ENCODE assay signal across 16 mouse cellular contexts in genomic region chr12:71572833-71573446, GRCm38 (mm10).
DNase-seq lines count a peak whose midpoint lies in the region; ATAC-seq lines count a peak whose summit lies in the region.
"Had no signal": no experiment of that assay in that cellular context is flagged by ENCODE, and none has a peak within 500 bp of the region (broad histone marks: within the 10 kb centered on the region; RNA-seq: fewer than 3 reads in every experiment).

No protein-coding gene starts in this region.

- DNase-seq in hindbrain, embryonic 14.5 days (ENCODE audit: low spot score), result no peak
- no peak for DNase-seq in lung, postnatal 4 days
- no peak for DNase-seq in layer of hippocampus, adult 18-20 months (ENCODE audit: low spot score in 2 of 2)
- DNase-seq: B cell, adult 2 months; cerebellum, postnatal 36 days; kidney, postnatal 10 days; layer of hippocampus, adult 9-11 months; lung, adult 2 months; thymus, adult 2 months had no signal

- no peak for ATAC-seq in heart, embryonic 11.5 days (replicated peaks; ENCODE audit: insufficient number of reproducible peaks, low FRiP score, low TSS enrichment)
- ATAC-seq in heart, embryonic 12.5 days (ENCODE audit: insufficient number of reproducible peaks, low FRiP score), result no peak
- ATAC-seq in forebrain, embryonic 12.5 days (ENCODE audit: low FRiP score), result no peak
- ATAC-seq in hindbrain, embryonic 14.5 days (ENCODE audit: low FRiP score), result peak; percentile 32; the same call in 1 of the 2 replicates
- peak; percentile 38; the same call in 1 of the 2 replicates for ATAC-seq in midbrain, embryonic 16.5 days
- ATAC-seq in intestine, embryonic 15.5 days, result no peak
- ATAC-seq: intestine, postnatal 0 days had no signal

- 46% methylated on average over 14 of the region's 14 CpGs for WGBS in heart, embryonic 11.5 days (ENCODE audit: insufficient replicate concordance)
- WGBS in heart, embryonic 12.5 days, result 47% methylated on average over 14 of the region's 14 CpGs
- 24% methylated on average over 14 of the region's 14 CpGs for WGBS in forebrain, embryonic 12.5 days
- 26% methylated on average over 14 of the region's 14 CpGs for WGBS in hindbrain, embryonic 14.5 days
- WGBS in midbrain, embryonic 16.5 days, result 19% methylated on average over 14 of the region's 14 CpGs
- WGBS in intestine, embryonic 15.5 days, result 67% methylated on average over 14 of the region's 14 CpGs

- no peaks in the 10 kb centered on the region for H3K36me3 ChIP-seq in heart, embryonic 11.5 days (ENCODE audit: control insufficient read depth, insufficient read depth, low read length)
- no peaks in the 10 kb centered on the region for H3K36me3 ChIP-seq in heart, embryonic 12.5 days
- no peaks in the 10 kb centered on the region for H3K36me3 ChIP-seq in forebrain, embryonic 12.5 days (replicated peaks)
- no peaks in the 10 kb centered on the region for H3K36me3 ChIP-seq in hindbrain, embryonic 14.5 days (replicated peaks; ENCODE audit: control insufficient read depth, insufficient read depth)
- no peaks in the 10 kb centered on the region for H3K36me3 ChIP-seq in midbrain, embryonic 16.5 days (ENCODE audit: control insufficient read depth, insufficient read depth, low read length)
- no peaks in the 10 kb centered on the region for H3K36me3 ChIP-seq in intestine, embryonic 15.5 days
- H3K36me3 ChIP-seq: limb, embryonic 15.5 days had no signal

- peak overlapping the region; percentile 10; the same call in 1 of the 2 replicates for H3K4me2 ChIP-seq in heart, embryonic 11.5 days
- H3K4me2 ChIP-seq in heart, embryonic 12.5 days, result no peak overlapping the region
- H3K4me2 ChIP-seq in forebrain, embryonic 12.5 days, result no peak overlapping the region
- H3K4me2 ChIP-seq in hindbrain, embryonic 14.5 days (replicated peaks), result 0 out of 2 replicates have a peak overlapping the region, but pooled peaks have one; percentile 5
- H3K4me2 ChIP-seq in midbrain, embryonic 16.5 days (ENCODE audit: low read length), result peak overlapping the region; percentile 3; the same call in 1 of the 2 replicates
- no peak overlapping the region for H3K4me2 ChIP-seq in intestine, embryonic 15.5 days (replicated peaks)
- H3K4me2 ChIP-seq: limb, embryonic 15.5 days had no signal

- H3K9ac ChIP-seq in heart, embryonic 11.5 days (ENCODE audit: low read depth, low read length), result no peak overlapping the region
- no peak overlapping the region for H3K9ac ChIP-seq in heart, embryonic 12.5 days
- no peak overlapping the region for H3K9ac ChIP-seq in forebrain, embryonic 12.5 days
- H3K9ac ChIP-seq in hindbrain, embryonic 14.5 days, result 0 out of 2 replicates have a peak overlapping the region, but pooled peaks have one; percentile 5
- no peak overlapping the region for H3K9ac ChIP-seq in midbrain, embryonic 16.5 days (ENCODE audit: low read depth, low read length)
- no peak overlapping the region for H3K9ac ChIP-seq in intestine, embryonic 15.5 days
- H3K9ac ChIP-seq: limb, embryonic 15.5 days had no signal

- H3K9me3 ChIP-seq in heart, embryonic 11.5 days (replicated peaks; ENCODE audit: control insufficient read depth, low read length), result no peaks in the 10 kb centered on the region
- H3K9me3 ChIP-seq in heart, embryonic 12.5 days (replicated peaks), result no peaks in the 10 kb centered on the region
- no peaks in the 10 kb centered on the region for H3K9me3 ChIP-seq in forebrain, embryonic 12.5 days
- no peaks in the 10 kb centered on the region for H3K9me3 ChIP-seq in hindbrain, embryonic 14.5 days (ENCODE audit: control insufficient read depth, low read length)
- no peaks in the 10 kb centered on the region for H3K9me3 ChIP-seq in midbrain, embryonic 16.5 days (replicated peaks; ENCODE audit: control insufficient read depth, low read length, poor library complexity, severe bottlenecking)
- no peaks in the 10 kb centered on the region for H3K9me3 ChIP-seq in intestine, embryonic 15.5 days
- H3K9me3 ChIP-seq: limb, embryonic 15.5 days had no signal

- no peak overlapping the region for H3K27ac ChIP-seq in heart, embryonic 11.5 days (ENCODE audit: low read depth, low read length)
- no peak overlapping the region for H3K27ac ChIP-seq in heart, embryonic 12.5 days (ENCODE audit: poor library complexity, severe bottlenecking)
- H3K27ac ChIP-seq in forebrain, embryonic 12.5 days, result peak overlapping the region; percentile 69; the same call in 1 of the 2 replicates
- peak overlapping the region; percentile 66; the same call in 1 of the 2 replicates for H3K27ac ChIP-seq in hindbrain, embryonic 14.5 days
- peak overlapping the region; percentile 15 for H3K27ac ChIP-seq in midbrain, embryonic 16.5 days (ENCODE audit: low read length)
- H3K27ac ChIP-seq in intestine, embryonic 15.5 days, result no peak overlapping the region
- H3K27ac ChIP-seq: limb, embryonic 15.5 days had no signal

- H3K4me1 ChIP-seq in heart, embryonic 11.5 days (ENCODE audit: control insufficient read depth, insufficient read depth, low read length), result peaks cover 18% of the 10 kb centered on the region; the same call in 1 of the 2 replicates
- H3K4me1 ChIP-seq in heart, embryonic 12.5 days (replicated peaks), result peaks cover 19% of the 10 kb centered on the region
- H3K4me1 ChIP-seq in forebrain, embryonic 12.5 days, result peaks cover 34% of the 10 kb centered on the region
- H3K4me1 ChIP-seq in hindbrain, embryonic 14.5 days (replicated peaks; ENCODE audit: control insufficient read depth, insufficient read depth, low read length), result peaks cover 26% of the 10 kb centered on the region
- peaks cover 11% of the 10 kb centered on the region for H3K4me1 ChIP-seq in midbrain, embryonic 16.5 days (ENCODE audit: control insufficient read depth, insufficient read depth, low read length)
- H3K4me1 ChIP-seq in intestine, embryonic 15.5 days (replicated peaks), result no peaks in the 10 kb centered on the region

- H3K27me3 ChIP-seq in heart, embryonic 11.5 days (ENCODE audit: control insufficient read depth, insufficient read depth, low read length), result no peaks in the 10 kb centered on the region
- no peaks in the 10 kb centered on the region for H3K27me3 ChIP-seq in heart, embryonic 12.5 days (replicated peaks)
- H3K27me3 ChIP-seq in forebrain, embryonic 12.5 days, result 0 out of 2 replicates have a peak, but pooled peaks cover 5% of the 10 kb centered on the region
- no peaks in the 10 kb centered on the region for H3K27me3 ChIP-seq in hindbrain, embryonic 14.5 days (ENCODE audit: control insufficient read depth, insufficient read depth, low read length)
- no peaks in the 10 kb centered on the region for H3K27me3 ChIP-seq in midbrain, embryonic 16.5 days (ENCODE audit: control insufficient read depth, insufficient read depth, low read depth, low read length)
- H3K27me3 ChIP-seq in intestine, embryonic 15.5 days (replicated peaks), result no peaks in the 10 kb centered on the region
- H3K27me3 ChIP-seq: limb, embryonic 15.5 days had no signal

- no peak overlapping the region for H3K4me3 ChIP-seq in heart, embryonic 11.5 days (ENCODE audit: low read depth, low read length)
- no peak overlapping the region for H3K4me3 ChIP-seq in heart, embryonic 12.5 days
- no peak overlapping the region for H3K4me3 ChIP-seq in forebrain, embryonic 12.5 days (replicated peaks)
- H3K4me3 ChIP-seq in hindbrain, embryonic 14.5 days (replicated peaks; ENCODE audit: low read length), result no peak overlapping the region
- H3K4me3 ChIP-seq in midbrain, embryonic 16.5 days (ENCODE audit: low read depth, low read length), result no peak overlapping the region
- H3K4me3 ChIP-seq in intestine, embryonic 15.5 days (replicated peaks), result no peak overlapping the region
- H3K4me3 ChIP-seq: limb, embryonic 15.5 days had no signal

Comparison
In these comparisons a context has a peak if more than half of its experiments do, and no peak if none do; other contexts are left out.
1. H3K4me2 ChIP-seq: peak in heart, embryonic 11.5 days (single experiment), hindbrain, embryonic 14.5 days (single experiment) and midbrain, embryonic 16.5 days (single experiment); none in heart, embryonic 12.5 days (single experiment), forebrain, embryonic 12.5 days (single experiment) and intestine, embryonic 15.5 days (single experiment).
2. ATAC-seq: peak in hindbrain, embryonic 14.5 days (single experiment) and midbrain, embryonic 16.5 days (single experiment); none in heart, embryonic 11.5 days (single experiment), heart, embryonic 12.5 days (single experiment), forebrain, embryonic 12.5 days (single experiment) and intestine, embryonic 15.5 days (single experiment).
3. H3K27ac ChIP-seq: peak in forebrain, embryonic 12.5 days (single experiment), hindbrain, embryonic 14.5 days (single experiment) and midbrain, embryonic 16.5 days (single experiment); none in heart, embryonic 11.5 days (single experiment), heart, embryonic 12.5 days (single experiment) and intestine, embryonic 15.5 days (single experiment).